Mouse (Mus musculus) telencephalon, adult 2 months (tissue): ENCODE measurements around the gene Zfand2a.

Experiments used
- DNase-seq: peaks from one replicate; pipeline ENCODE4 v3.0.0-alpha.2; 2011; ENCODE audit warnings: low read depth, low spot score

Gene Zfand2a

DNA sequence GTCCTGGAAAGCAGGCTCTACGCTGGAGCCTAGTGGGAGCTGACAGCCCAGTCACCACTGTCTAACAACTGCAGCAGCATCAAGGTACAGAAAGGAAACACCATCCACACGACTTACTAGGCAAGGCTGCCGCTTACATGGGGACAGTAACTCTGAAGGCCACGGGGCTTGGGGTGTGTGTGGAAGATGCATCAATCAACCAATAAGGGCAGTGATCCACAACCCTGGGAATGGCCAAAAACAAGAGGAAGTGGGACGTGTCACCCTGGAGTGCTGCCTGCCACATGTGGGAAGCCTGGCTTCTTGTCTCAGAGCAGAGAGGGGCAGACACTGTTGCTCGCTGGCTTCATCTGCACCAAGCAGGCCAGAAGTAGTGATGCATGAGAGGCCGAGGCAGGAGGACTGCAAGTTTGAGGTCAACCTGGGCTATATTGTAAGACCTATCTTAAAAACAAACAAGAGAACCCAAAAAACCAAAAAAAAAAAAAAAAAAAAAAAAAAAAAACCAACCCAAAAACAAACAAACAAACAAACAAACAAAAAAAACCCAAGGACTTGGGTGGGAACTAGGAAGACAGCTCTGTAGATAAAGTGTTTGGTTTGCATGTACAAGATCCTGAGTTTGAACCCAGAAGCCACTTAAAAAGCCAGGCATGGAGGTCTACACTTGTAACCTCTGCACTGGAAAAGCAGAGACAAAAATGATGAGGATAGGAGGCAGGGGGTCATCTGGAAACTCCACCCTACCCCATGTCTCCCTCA, 51.4 kb downstream of the Zfand2a start:
- DNase-seq = no peak

GRCm38 (mm10) chr5:139432333-139432732, 52.0 kb downstream of the Zfand2a start:
- DNase-seq = no peak

DNA sequence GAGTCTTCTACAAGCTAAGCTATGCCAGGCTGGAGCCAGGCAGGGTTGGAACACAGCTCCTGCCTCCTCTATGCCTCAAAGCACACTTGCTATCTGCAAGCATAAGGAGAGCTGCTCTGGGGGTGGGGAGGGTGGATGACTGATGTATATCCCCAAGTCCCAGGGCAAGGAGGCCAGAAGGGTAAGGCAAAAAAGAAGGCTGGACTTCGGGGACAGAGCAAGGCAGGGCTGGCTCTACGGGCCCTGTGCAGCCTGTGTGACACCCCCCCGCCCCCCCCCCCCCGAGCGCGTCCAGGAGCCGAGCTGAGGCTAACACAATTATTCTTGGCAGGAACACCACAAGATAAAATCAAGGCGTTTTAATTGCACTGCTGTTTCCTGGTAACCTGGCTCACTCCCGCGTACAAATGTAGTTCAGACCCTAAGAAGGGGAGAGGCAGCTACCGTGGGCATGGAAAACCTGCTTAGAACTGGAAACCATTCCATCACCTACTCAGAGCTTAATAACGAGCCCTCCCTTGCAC, 54.5 kb downstream of the Zfand2a start:
- no peak for DNase-seq

DNA sequence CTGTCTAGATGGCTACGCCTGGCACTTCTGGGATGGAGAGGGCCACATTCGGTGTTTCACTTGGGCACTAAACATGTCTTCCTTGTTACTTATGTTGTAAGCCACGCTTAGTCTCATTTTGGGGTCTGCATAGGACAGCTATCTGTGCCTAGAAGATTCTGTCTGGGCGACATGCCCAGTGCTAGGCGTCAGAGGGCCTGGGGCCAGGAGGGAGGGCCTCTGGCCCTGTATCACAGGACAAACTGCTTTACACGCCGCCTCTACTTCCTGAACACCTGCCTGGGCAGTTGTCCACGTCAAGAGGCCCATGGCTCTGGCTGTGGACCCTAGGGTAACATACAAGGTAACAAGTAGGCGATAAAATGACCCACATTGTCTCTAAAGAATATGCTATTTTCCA, 56.4 kb downstream of the Zfand2a start:
- no peak for DNase-seq

GRCm38 (mm10) chr5:139427001-139427400, 57.3 kb downstream of the Zfand2a start:
- DNase-seq = no peak

- DNase-seq = no peak
These were observed 59.2 kb downstream of the Zfand2a start for GRCm38 (mm10) chr5:139425198-139425597.

- DNase-seq = no peak
These were observed 61.1 kb downstream of the Zfand2a start, which contains the start of gene Gper1 for GRCm38 (mm10) chr5:139423026-139423865. Gper1 (plus strand) TSS chr5:139423151.
